Mouse (Mus musculus): Measurements from ENCODE around the gene Dido1. TPM values are rescaled to one million over a fixed set of nuclear protein-coding genes. Genes with fewer than 3 reads are reported as not detected.

The Dido1 gene
- total RNA-seq, 1 experiment from 2014 or later = 81.1 TPM

DNA sequence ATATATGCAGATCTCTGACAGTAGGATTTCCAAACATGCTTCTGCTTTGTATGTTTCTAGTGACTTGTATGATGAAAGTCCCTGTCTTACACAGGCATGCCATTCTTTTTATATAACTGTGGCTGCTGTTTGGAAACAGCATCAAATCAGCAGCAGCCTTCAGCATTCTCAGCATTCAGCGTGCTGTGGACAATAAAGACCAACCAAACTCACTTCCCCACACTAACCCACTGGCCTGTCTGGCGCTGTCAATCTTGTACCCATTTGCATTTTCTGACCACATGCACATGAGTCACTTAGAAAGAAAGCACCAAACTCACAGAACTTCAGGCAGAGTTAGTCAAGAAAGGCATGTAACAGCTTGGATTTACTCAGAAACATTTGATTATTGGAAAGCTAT, 14.6 kb downstream of the Dido1 start:
- peak; percentile 66 for ATAC-seq (replicated peaks; ENCODE audit: low read depth, poor library complexity, severe bottlenecking)

DNA sequence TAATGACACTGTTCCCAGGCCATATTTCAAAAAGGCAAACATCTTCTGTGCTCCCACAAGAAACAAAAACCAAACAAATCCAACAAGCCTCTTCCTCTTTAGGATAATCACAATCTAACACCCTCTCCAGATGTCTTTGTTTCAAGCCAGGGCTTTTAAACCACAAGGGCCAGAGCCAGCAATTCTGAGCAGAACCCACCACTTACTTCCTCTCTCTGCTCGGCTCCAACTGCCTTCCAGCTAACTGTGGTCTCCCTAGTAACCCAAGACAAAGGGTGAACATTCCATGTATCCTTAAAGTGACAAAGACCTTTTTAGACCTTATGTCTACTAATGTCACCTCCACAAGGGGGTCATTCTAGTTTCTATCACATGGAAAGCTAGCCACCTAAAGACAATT, 17.2 kb downstream of the Dido1 start:
- ATAC-seq (replicated peaks; ENCODE audit: low read depth, poor library complexity, severe bottlenecking) = peak; percentile 94

DNA sequence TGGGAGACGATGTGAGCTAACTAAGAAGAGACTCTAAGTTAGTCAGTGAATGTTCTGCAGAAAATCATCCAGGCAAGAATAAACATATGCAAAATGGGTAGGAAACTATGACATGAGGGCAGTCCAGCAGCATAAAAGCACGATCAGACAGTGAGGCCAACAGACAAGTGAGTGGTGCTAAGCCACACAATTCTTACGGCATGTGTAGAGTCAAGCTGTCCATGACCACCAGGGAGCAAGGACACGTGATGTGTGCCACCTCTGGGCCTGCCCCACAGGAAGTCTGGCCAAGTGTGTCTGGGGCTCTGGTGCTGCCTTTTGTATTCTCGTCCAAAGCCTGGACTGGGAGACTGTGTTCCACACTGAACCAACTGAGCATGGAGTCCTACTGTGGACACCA, 20.0 kb downstream of the Dido1 start:
- peak; percentile 20 for ATAC-seq (replicated peaks; ENCODE audit: low read depth, poor library complexity, severe bottlenecking)

GRCm38 (mm10) chr2:180684031-180684430, 25.8 kb downstream of the Dido1 start:
- no peak for ATAC-seq (replicated peaks; ENCODE audit: low read depth, poor library complexity, severe bottlenecking)

GRCm38 (mm10) chr2:180683524-180683923, 26.3 kb downstream of the Dido1 start:
- no peak for ATAC-seq (replicated peaks; ENCODE audit: low read depth, poor library complexity, severe bottlenecking)

- ATAC-seq (replicated peaks; ENCODE audit: low read depth, poor library complexity, severe bottlenecking) = no peak
Measured at GRCm38 (mm10) chr2:180681225-180681624, 28.6 kb downstream of the Dido1 start.

GRCm38 (mm10) chr2:180678609-180679140, 31.1 kb downstream of the Dido1 start:
- ATAC-seq (replicated peaks; ENCODE audit: low read depth, poor library complexity, severe bottlenecking) = peak; percentile 88

DNA sequence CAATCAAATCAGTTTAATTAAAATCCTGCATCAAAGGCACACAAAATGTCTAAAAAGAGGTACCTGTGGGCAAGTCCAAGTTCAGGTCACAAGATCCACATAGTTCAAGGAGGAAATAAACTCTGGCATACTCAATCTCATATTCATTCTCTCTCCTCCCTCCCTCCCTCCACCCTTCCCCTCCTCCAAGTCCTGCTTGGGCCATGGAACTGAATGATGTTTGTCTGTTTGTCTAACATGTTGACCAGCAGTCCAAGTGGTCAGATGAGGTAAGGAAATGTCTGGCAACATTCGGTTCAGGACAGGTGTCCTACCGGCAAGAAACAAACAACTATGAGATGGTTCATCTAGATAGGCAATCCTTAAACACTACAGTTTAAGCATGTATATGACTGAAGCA, 33.1 kb downstream of the Dido1 start:
- no peak for ATAC-seq (replicated peaks; ENCODE audit: low read depth, poor library complexity, severe bottlenecking)

DNA sequence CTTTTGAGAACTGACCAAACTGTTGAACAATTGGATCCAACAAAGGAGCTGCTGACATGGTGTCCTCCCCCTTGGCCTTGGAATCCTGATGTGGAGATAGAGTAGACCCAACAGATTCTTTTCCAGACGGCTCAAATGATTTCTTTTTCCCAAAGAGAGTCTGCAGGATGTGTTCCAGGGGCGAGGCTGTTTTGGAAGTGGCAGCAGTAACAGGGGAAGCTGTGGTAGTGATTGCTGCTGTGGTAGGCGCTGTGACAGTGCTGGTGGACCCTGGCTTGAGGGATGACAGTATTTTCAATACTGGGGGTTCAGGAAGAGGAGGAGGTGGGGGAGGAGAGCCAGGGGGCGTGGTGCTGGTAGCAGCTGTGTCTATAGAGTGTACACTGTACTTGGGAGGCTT, 47.8 kb downstream of the Dido1 start:
- ATAC-seq (replicated peaks; ENCODE audit: low read depth, poor library complexity, severe bottlenecking) = no peak

DNA sequence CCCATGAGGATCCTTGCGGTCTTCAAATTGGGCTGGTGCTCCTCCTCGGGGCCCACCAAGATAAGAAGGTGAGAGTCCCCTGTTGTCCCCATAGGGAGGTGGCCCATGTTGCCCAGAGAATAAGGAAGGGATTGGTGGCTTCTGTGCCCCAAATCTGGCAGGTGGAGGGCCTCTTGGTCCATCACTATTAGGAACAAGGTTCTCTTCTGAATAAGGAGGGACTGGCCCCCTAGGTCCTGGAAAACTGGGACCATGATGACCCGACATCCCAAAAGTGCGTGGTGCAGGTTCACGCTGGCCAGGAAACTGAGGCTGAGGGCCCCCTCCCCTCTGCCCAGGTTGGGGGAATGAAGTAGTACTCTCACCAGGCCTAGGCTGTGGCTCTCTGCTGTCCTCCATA, 49.3 kb downstream of the Dido1 start:
- ATAC-seq (replicated peaks; ENCODE audit: low read depth, poor library complexity, severe bottlenecking) = no peak

GRCm38 (mm10) chr2:180659353-180660150, 50.2 kb downstream of the Dido1 start:
- no peak for ATAC-seq (replicated peaks; ENCODE audit: low read depth, poor library complexity, severe bottlenecking)

- no peak for ATAC-seq (replicated peaks; ENCODE audit: low read depth, poor library complexity, severe bottlenecking)
Measured at GRCm38 (mm10) chr2:180658381-180658780, 51.4 kb downstream of the Dido1 start.

DNA sequence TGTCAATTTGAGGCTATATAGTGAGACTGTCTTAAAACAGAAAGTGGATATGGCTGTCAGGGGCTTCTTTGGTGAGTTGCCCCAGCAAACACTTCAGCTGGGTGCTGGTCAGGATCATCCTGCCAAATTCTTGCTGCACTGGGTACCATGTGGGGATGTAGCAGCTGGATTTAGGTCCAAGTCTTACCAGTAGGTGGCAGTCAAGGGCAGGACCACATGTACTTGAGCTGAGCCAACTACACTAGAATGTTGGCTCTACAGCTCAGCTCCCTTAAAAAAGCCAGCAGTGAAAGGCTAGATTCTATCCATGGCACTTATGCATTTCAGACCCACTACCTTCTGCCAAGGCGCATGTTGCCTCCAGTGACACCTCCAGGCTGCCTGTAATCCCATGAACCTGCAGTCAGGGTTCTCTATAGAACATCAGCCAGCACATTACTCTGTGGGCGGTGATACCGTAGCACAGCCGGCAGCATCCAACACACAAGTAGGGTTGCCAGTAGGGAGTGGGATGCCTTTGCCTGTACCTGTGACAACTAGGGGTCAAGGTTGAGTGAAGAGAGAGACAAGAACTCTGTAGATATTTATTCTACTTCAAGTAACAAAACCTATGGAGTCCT, 52.3 kb downstream of the Dido1 start:
- ATAC-seq (replicated peaks; ENCODE audit: low read depth, poor library complexity, severe bottlenecking) = peak; percentile 90

GRCm38 (mm10) chr2:180655150-180655549, 54.6 kb downstream of the Dido1 start:
- ATAC-seq (replicated peaks; ENCODE audit: low read depth, poor library complexity, severe bottlenecking) = no peak

- ATAC-seq (replicated peaks; ENCODE audit: low read depth, poor library complexity, severe bottlenecking) = no peak
Measured at GRCm38 (mm10) chr2:180654666-180655065, 55.1 kb downstream of the Dido1 start.

DNA sequence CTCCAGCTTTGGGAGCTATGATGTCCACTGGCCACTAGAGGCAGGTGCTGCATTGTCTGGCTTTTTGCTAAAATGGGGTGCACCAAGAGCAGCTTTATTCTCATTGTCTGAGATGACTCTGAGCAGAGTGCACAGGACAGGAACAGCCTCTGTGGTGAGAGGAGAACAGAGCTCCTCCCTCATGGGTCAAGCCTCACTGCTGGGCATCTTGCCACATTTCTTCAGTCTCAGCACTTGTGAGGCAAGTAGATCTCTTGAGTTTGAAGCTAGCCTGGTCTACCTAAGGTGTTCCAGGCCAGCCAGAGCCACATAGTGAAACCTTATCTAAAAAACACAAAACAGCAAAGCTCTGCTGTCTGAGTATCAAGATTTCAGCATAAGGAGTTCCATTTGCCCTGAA, 63.0 kb downstream of the Dido1 start:
- no peak for ATAC-seq (replicated peaks; ENCODE audit: low read depth, poor library complexity, severe bottlenecking)

GRCm38 (mm10) chr2:180643626-180644025, 66.2 kb downstream of the Dido1 start:
- no peak for ATAC-seq (replicated peaks; ENCODE audit: low read depth, poor library complexity, severe bottlenecking)

GRCm38 (mm10) chr2:180642555-180643260, 67.1 kb downstream of the Dido1 start, which contains the start of gene Tcfl5:
TSS of gene Tcfl5 (minus strand) at chr2:180642708.
- no peak for ATAC-seq (replicated peaks; ENCODE audit: low read depth, poor library complexity, severe bottlenecking)

- no peak for ATAC-seq (replicated peaks; ENCODE audit: low read depth, poor library complexity, severe bottlenecking)
Measured at GRCm38 (mm10) chr2:180641576-180642554, 67.9 kb downstream of the Dido1 start.

- no peak for ATAC-seq (replicated peaks; ENCODE audit: low read depth, poor library complexity, severe bottlenecking)
Measured at GRCm38 (mm10) chr2:180611882-180612281, 97.9 kb downstream of the Dido1 start.
